Mouse (Mus musculus): ENCODE measurements around the gene A230072I06Rik.

DNA sequence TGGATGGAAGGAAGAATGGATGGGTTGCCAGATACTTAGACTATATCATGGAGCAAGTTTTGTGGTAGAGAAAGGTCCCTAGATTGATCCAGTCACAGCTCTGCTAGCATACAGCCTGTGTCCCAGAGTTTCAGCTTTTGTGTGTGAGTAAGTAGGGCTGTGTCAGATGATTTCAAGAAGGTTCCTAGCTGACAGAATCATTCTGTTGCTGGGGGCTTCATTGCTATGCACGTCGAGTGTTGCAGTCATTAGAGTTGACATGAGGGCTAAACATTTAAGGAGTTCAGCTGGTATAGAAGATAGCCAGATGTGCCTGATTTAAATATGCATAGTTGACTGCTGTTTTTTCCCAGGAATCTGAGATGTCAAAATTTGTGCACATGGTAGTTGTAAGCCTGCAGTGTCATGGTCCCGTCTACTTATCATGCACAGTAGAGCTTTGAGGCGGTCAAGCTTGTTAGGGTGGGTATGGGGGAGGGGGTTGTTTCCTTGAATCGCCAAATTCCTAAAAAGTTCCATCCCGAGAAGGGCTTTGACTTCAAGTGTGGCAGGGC is 18.1 kb upstream of the A230072I06Rik start:
- TF ChIP-seq CTCF (IDR thresholded peaks at IDR 0.05; ENCODE audit: low read depth) (no peak), EP300 (IDR thresholded peaks at IDR 0.05; ENCODE audit: low read depth) (no peak)
